Mouse (Mus musculus) MEL (cell line): ENCODE results near the gene C2cd4b.

Experiments used
- CTCF ChIP-seq, 3 experiments: IDR thresholded peaks in 2 of 3; conservative IDR thresholded peaks in 1 of 3; 2 replicates each; pipeline ENCODE4 v1.5.1; 2011 to 2012; ENCODE audit warnings: low read length in 3 of 3, low read depth in 2 of 3, mild to moderate bottlenecking in 2 of 3, improper control_type of control experiment in 1 of 3, inconsistent platforms in 1 of 3, mixed read lengths in 1 of 3, moderate library complexity in 1 of 3; ENCODE audit not compliant: control insufficient read depth in 1 of 3, insufficient read depth in 1 of 3, poor library complexity in 1 of 3, severe bottlenecking in 1 of 3
- E2F4 ChIP-seq: IDR thresholded peaks from 2 replicates; pipeline ENCODE4 v1.6.1; 2011; ENCODE audit warnings: low read depth, low read length, improper control_type of control experiment, borderline replicate concordance
- EP300 ChIP-seq, 2 experiments: IDR thresholded peaks; 2 replicates each; pipeline ENCODE4 v1.6.1; 2011; ENCODE audit warnings: improper control_type of control experiment in 2 of 2, low read length in 2 of 2, low read depth in 1 of 2, mild to moderate bottlenecking in 1 of 2
- HCFC1 ChIP-seq: IDR thresholded peaks from 2 replicates; pipeline ENCODE4 v1.6.1; 2012; ENCODE audit warnings: low read depth, mild to moderate bottlenecking, inconsistent platforms, low read length, improper control_type of control experiment, moderate library complexity
- MAZ ChIP-seq: IDR thresholded peaks from 2 replicates; pipeline ENCODE4 v1.6.1; 2012; ENCODE audit warnings: low read depth, mild to moderate bottlenecking, inconsistent platforms, low read length, improper control_type of control experiment
- MEF2A ChIP-seq: IDR thresholded peaks from 2 replicates; pipeline ENCODE4 v1.6.1; 2014; ENCODE audit warnings: low read depth, mild to moderate bottlenecking, inconsistent platforms, low read length, improper control_type of control experiment; ENCODE audit not compliant: poor library complexity, insufficient replicate concordance, severe bottlenecking; ENCODE audit errors: extremely low read depth
- MYB ChIP-seq: IDR thresholded peaks from 2 replicates; pipeline ENCODE4 v1.6.1; 2011; ENCODE audit warnings: mild to moderate bottlenecking, low read depth, low read length, improper control_type of control experiment
- NELFE ChIP-seq: IDR thresholded peaks from 2 replicates; pipeline ENCODE4 v1.6.1; 2011; ENCODE audit warnings: low read depth, low read length, improper control_type of control experiment
- POLR2A ChIP-seq, 2 experiments: IDR thresholded peaks; 2 replicates each; pipeline ENCODE4 v1.6.1; 2011 to 2012; ENCODE audit warnings: low read length in 2 of 2, mild to moderate bottlenecking in 2 of 2, control low read depth in 1 of 2, improper control_type of control experiment in 1 of 2, low read depth in 1 of 2, moderate library complexity in 1 of 2; ENCODE audit not compliant: control insufficient read depth in 1 of 2, insufficient read depth in 1 of 2, poor library complexity in 1 of 2
- UBTF ChIP-seq: IDR thresholded peaks from 2 replicates; pipeline ENCODE4 v1.6.1; 2012; ENCODE audit warnings: low read depth, mild to moderate bottlenecking, inconsistent platforms, low read length, improper control_type of control experiment, moderate library complexity, borderline replicate concordance; ENCODE audit not compliant: insufficient read depth
- ZC3H11A ChIP-seq: IDR thresholded peaks from 2 replicates; pipeline ENCODE4 v1.6.1; 2012; ENCODE audit warnings: low read depth, mild to moderate bottlenecking, inconsistent platforms, low read length, improper control_type of control experiment
- ZMIZ1 ChIP-seq: IDR thresholded peaks from 2 replicates; pipeline ENCODE4 v1.6.1; 2012; ENCODE audit warnings: low read depth, mild to moderate bottlenecking, inconsistent platforms, low read length, improper control_type of control experiment, moderate library complexity

- TF ChIP-seq MAZ (no peak), ZMIZ1 (no peak), CTCF (IDR thresholded peaks at IDR 0.05 in 2 of 3, conservative IDR thresholded peaks at IDR 0.05 in 1 of 3; ENCODE audit: control insufficient read depth in 1 of 3, insufficient read depth in 1 of 3, low read depth in 2 of 3, low read length in 3 of 3, poor library complexity in 1 of 3, severe bottlenecking in 1 of 3) (no peak), MEF2A (no peak), POLR2A (IDR thresholded peaks at IDR 0.05; ENCODE audit: control insufficient read depth in 1 of 2, insufficient read depth in 1 of 2, low read depth in 1 of 2, low read length in 2 of 2, poor library complexity in 1 of 2) (no peak), EP300 (IDR thresholded peaks at IDR 0.05; ENCODE audit: low read depth in 1 of 2, low read length in 2 of 2) (no peak), UBTF (no peak), HCFC1 (no peak), MYB (no peak), ZC3H11A (no peak), NELFE (no peak), E2F4 (no peak)
Measured at GRCm38 (mm10) chr9:67763326-67763725, 4.1 kb downstream of the C2cd4b start.
